Mouse (Mus musculus): ENCODE data around the gene Cd19. TPM values are rescaled to one million over a fixed set of nuclear protein-coding genes. Genes with fewer than 3 reads are reported as not detected.
"Not testable (repeated sequence)": the region's sequence is repeated elsewhere in the genome, so short reads cannot be mapped to it uniquely, and the experiment has no call there.

The Cd19 gene
- polyA plus RNA-seq, 1 experiment from 2014 or later, result not detected

- 0 out of 2 replicates have a peak overlapping the region, but pooled peaks have one; percentile 15 for H3K9ac ChIP-seq (replicated peaks; ENCODE audit: low read length)
- no peak overlapping the region for H3K4me3 ChIP-seq (ENCODE audit: low read depth, low read length)
- WGBS, result 59% methylated on average over 6 of the region's 6 CpGs
- DNase-seq (ENCODE audit: low spot score) (no peak), ATAC-seq (replicated peaks; ENCODE audit: insufficient number of reproducible peaks, low FRiP score, low TSS enrichment, low read depth) (no peak)
- no peaks in the 10 kb centered on the region for H3K27me3 ChIP-seq (ENCODE audit: control insufficient read depth, insufficient read depth, low read length)
- peak overlapping the region; percentile 24; the same call in 1 of the 2 replicates for H3K4me2 ChIP-seq (ENCODE audit: low read depth, low read length)
- no peaks in the 10 kb centered on the region for H3K9me3 ChIP-seq (replicated peaks; ENCODE audit: control insufficient read depth, low read length)
- no peak overlapping the region for H3K27ac ChIP-seq (replicated peaks; ENCODE audit: low read depth, low read length)
- H3K36me3 ChIP-seq (replicated peaks; ENCODE audit: control insufficient read depth, insufficient read depth, low read depth, low read length), result no peaks in the 10 kb centered on the region
- H3K4me1 ChIP-seq (ENCODE audit: control insufficient read depth, insufficient read depth, low read length), result no peaks in the 10 kb centered on the region
Observed at GRCm38 (mm10) chr7:126397221-126397620, 17.5 kb downstream of the Cd19 start.

GRCm38 (mm10) chr7:126396298-126397119 is 18.2 kb downstream of the Cd19 start, which contains the start of gene Nfatc2ip:
TSS of gene Nfatc2ip (minus strand) at chr7:126396737.
- H3K4me1 ChIP-seq (ENCODE audit: control insufficient read depth, insufficient read depth, low read length), result no peaks in the 10 kb centered on the region
- no peaks in the 10 kb centered on the region for H3K36me3 ChIP-seq (replicated peaks; ENCODE audit: control insufficient read depth, insufficient read depth, low read depth, low read length)
- no peak within 1 kb of the TSS for H3K27ac ChIP-seq (replicated peaks; ENCODE audit: low read depth, low read length)
- WGBS, result under 1% methylated on average over 59 of the region's 59 CpGs
- ATAC-seq (replicated peaks; ENCODE audit: insufficient number of reproducible peaks, low FRiP score, low TSS enrichment, low read depth) (peak; percentile 100), DNase-seq (ENCODE audit: low spot score) (peak; percentile 99)
- no peaks in the 10 kb centered on the region for H3K9me3 ChIP-seq (replicated peaks; ENCODE audit: control insufficient read depth, low read length)
- H3K4me2 ChIP-seq (ENCODE audit: low read depth, low read length), result peak within 1 kb of the TSS; percentile 73
- peak within 1 kb of the TSS; percentile 74 for H3K9ac ChIP-seq (replicated peaks; ENCODE audit: low read length)
- no peaks in the 10 kb centered on the region for H3K27me3 ChIP-seq (ENCODE audit: control insufficient read depth, insufficient read depth, low read length)
- H3K4me3 ChIP-seq (ENCODE audit: low read depth, low read length), result peak within 1 kb of the TSS; percentile 96

GRCm38 (mm10) chr7:126392086-126392884 is 22.4 kb downstream of the Cd19 start:
- not testable (repeated sequence) for H3K9me3 ChIP-seq (replicated peaks; ENCODE audit: control insufficient read depth, low read length); DNase-seq (ENCODE audit: low spot score); H3K4me3 ChIP-seq (ENCODE audit: low read depth, low read length); H3K9ac ChIP-seq (replicated peaks; ENCODE audit: low read length); H3K27ac ChIP-seq (replicated peaks; ENCODE audit: low read depth, low read length); H3K36me3 ChIP-seq (replicated peaks; ENCODE audit: control insufficient read depth, insufficient read depth, low read depth, low read length); H3K4me1 ChIP-seq (ENCODE audit: control insufficient read depth, insufficient read depth, low read length); ATAC-seq (replicated peaks; ENCODE audit: insufficient number of reproducible peaks, low FRiP score, low TSS enrichment, low read depth); H3K4me2 ChIP-seq (ENCODE audit: low read depth, low read length); H3K27me3 ChIP-seq (ENCODE audit: control insufficient read depth, insufficient read depth, low read length)
- WGBS, result 90% methylated on average over 7 of the region's 7 CpGs

GRCm38 (mm10) chr7:126388185-126388584 is 26.5 kb downstream of the Cd19 start:
- no peak for ATAC-seq (replicated peaks; ENCODE audit: insufficient number of reproducible peaks, low FRiP score, low TSS enrichment, low read depth)
- H3K36me3 ChIP-seq (replicated peaks; ENCODE audit: control insufficient read depth, insufficient read depth, low read depth, low read length), result no peaks in the 10 kb centered on the region; the same call in 1 of the 2 replicates

GRCm38 (mm10) chr7:126383565-126383964 is 31.1 kb downstream of the Cd19 start:
- Histone ChIP-seq H3K27me3 (ENCODE audit: control insufficient read depth, insufficient read depth, low read length) (no peaks in the 10 kb centered on the region), H3K9me3 (replicated peaks; ENCODE audit: control insufficient read depth, low read length) (no peaks in the 10 kb centered on the region), H3K9ac (replicated peaks; ENCODE audit: low read length) (no peak overlapping the region), H3K4me3 (ENCODE audit: low read depth, low read length) (no peak overlapping the region), H3K27ac (replicated peaks; ENCODE audit: low read depth, low read length) (no peak overlapping the region), H3K4me2 (ENCODE audit: low read depth, low read length) (no peak overlapping the region), H3K36me3 (replicated peaks; ENCODE audit: control insufficient read depth, insufficient read depth, low read depth, low read length) (no peaks in the 10 kb centered on the region), H3K4me1 (ENCODE audit: control insufficient read depth, insufficient read depth, low read length) (no peaks in the 10 kb centered on the region)
- ATAC-seq (replicated peaks; ENCODE audit: insufficient number of reproducible peaks, low FRiP score, low TSS enrichment, low read depth), result no peak
- DNase-seq (ENCODE audit: low spot score), result no peak
- WGBS, result 82% methylated on average over 5 of the region's 5 CpGs

More at GRCm38 (mm10) chr7:126388185-126388584, 26.5 kb downstream of the Cd19 start:
- Histone ChIP-seq H3K9ac (replicated peaks; ENCODE audit: low read length) (no peak overlapping the region), H3K4me3 (ENCODE audit: low read depth, low read length) (no peak overlapping the region), H3K9me3 (replicated peaks; ENCODE audit: control insufficient read depth, low read length) (no peaks in the 10 kb centered on the region), H3K27ac (replicated peaks; ENCODE audit: low read depth, low read length) (no peak overlapping the region), H3K27me3 (ENCODE audit: control insufficient read depth, insufficient read depth, low read length) (no peaks in the 10 kb centered on the region), H3K4me1 (ENCODE audit: control insufficient read depth, insufficient read depth, low read length) (no peaks in the 10 kb centered on the region), H3K4me2 (ENCODE audit: low read depth, low read length) (no peak overlapping the region)
- DNase-seq (ENCODE audit: low spot score), result no peak
- WGBS, result 100% methylated on average over 1 of the region's 1 CpGs

- peak; percentile 93 for ATAC-seq (replicated peaks; ENCODE audit: insufficient number of reproducible peaks, low FRiP score, low TSS enrichment, low read depth)
- Histone ChIP-seq H3K9me3 (replicated peaks; ENCODE audit: control insufficient read depth, low read length) (no peaks in the 10 kb centered on the region), H3K4me3 (ENCODE audit: low read depth, low read length) (peak within 1 kb of the TSS; percentile 94), H3K27ac (replicated peaks; ENCODE audit: low read depth, low read length) (0 out of 2 replicates have a peak within 1 kb of the TSS, but pooled peaks have one; percentile 22), H3K4me2 (ENCODE audit: low read depth, low read length) (peak within 1 kb of the TSS; percentile 94), H3K9ac (replicated peaks; ENCODE audit: low read length) (peak within 1 kb of the TSS; percentile 84), H3K27me3 (ENCODE audit: control insufficient read depth, insufficient read depth, low read length) (no peaks in the 10 kb centered on the region), H3K36me3 (replicated peaks; ENCODE audit: control insufficient read depth, insufficient read depth, low read depth, low read length) (no peaks in the 10 kb centered on the region; the same call in 1 of the 2 replicates), H3K4me1 (ENCODE audit: control insufficient read depth, insufficient read depth, low read length) (no peaks in the 10 kb centered on the region)
- WGBS, result 0% methylated on average over 33 of the region's 33 CpGs
- peak; percentile 99 for DNase-seq (ENCODE audit: low spot score)
Observed at GRCm38 (mm10) chr7:126377278-126378158, 37.2 kb downstream of the Cd19 start, which contains the start of gene Spns1. TSS of gene Spns1 (minus strand) at chr7:126377450.

- H3K9me3 ChIP-seq (replicated peaks; ENCODE audit: control insufficient read depth, low read length), result no peaks in the 10 kb centered on the region
- peak overlapping the region; percentile 94 for H3K4me2 ChIP-seq (ENCODE audit: low read depth, low read length)
- no peak overlapping the region for H3K27ac ChIP-seq (replicated peaks; ENCODE audit: low read depth, low read length)
- DNase-seq (ENCODE audit: low spot score) (no peak), ATAC-seq (replicated peaks; ENCODE audit: insufficient number of reproducible peaks, low FRiP score, low TSS enrichment, low read depth) (no peak)
- H3K36me3 ChIP-seq (replicated peaks; ENCODE audit: control insufficient read depth, insufficient read depth, low read depth, low read length), result no peaks in the 10 kb centered on the region; the same call in 1 of the 2 replicates
- peak overlapping the region; percentile 94 for H3K4me3 ChIP-seq (ENCODE audit: low read depth, low read length)
- H3K9ac ChIP-seq (replicated peaks; ENCODE audit: low read length), result peak overlapping the region; percentile 84
- no peaks in the 10 kb centered on the region for H3K4me1 ChIP-seq (ENCODE audit: control insufficient read depth, insufficient read depth, low read length)
- H3K27me3 ChIP-seq (ENCODE audit: control insufficient read depth, insufficient read depth, low read length), result no peaks in the 10 kb centered on the region
- WGBS, result under 1% methylated on average over 27 of the region's 27 CpGs
Observed at GRCm38 (mm10) chr7:126376903-126377277, 37.8 kb downstream of the Cd19 start.
